Mouse (Mus musculus) limb, embryonic 10.5 days (tissue): ENCODE measurements around the gene Sec13. TPM values are rescaled to one million over a fixed set of nuclear protein-coding genes. Genes with fewer than 3 reads are reported as not detected.
"Not testable (repeated sequence)": the region's sequence is repeated elsewhere in the genome, so short reads cannot be mapped to it uniquely, and the experiment has no call there.

Experiments used
- DNase-seq: peaks from one replicate; pipeline ENCODE4 v3.0.0-alpha.2; 2017; ENCODE audit warnings: low spot score
- H3K27ac ChIP-seq: fragments of 300-500 bp; sonication (generic); 2 replicates; pipeline ENCODE4 v1.5.1; 2016; ENCODE audit warnings: mild to moderate bottlenecking
- H3K27me3 ChIP-seq: fragments of 300-500 bp; sonication (generic); 2 replicates; pipeline ENCODE4 v1.6.1; 2016; ENCODE audit warnings: low read depth, mild to moderate bottlenecking; ENCODE audit not compliant: poor library complexity, severe bottlenecking
- H3K36me3 ChIP-seq: fragments of 300-500 bp; sonication (generic); 2 replicates; pipeline ENCODE4 v1.6.1; 2016; ENCODE audit warnings: mild to moderate bottlenecking, moderate library complexity
- H3K4me1 ChIP-seq: fragments of 300-500 bp; sonication (generic); 2 replicates; pipeline ENCODE4 v1.6.1; 2016
- H3K4me3 ChIP-seq: fragments of 300-500 bp; sonication (generic); 2 replicates; pipeline ENCODE4 v1.5.1; 2016; ENCODE audit warnings: mild to moderate bottlenecking, moderate library complexity
- H3K9me3 ChIP-seq: fragments of 300-500 bp; sonication (generic); replicated peaks from 2 replicates; pipeline ENCODE4 v1.6.1; 2016; ENCODE audit warnings: mild to moderate bottlenecking
- WGBS: fragments of 180-500 bp; shearing (Covaris S2); methylation state at CpG from one replicate; pipeline ENCODE4 v1.1.7; 2016; 5-methylcytosine and 5-hydroxymethylcytosine counted together
- polyA plus RNA-seq: library from polyadenylated mRNA; unstranded; fragments of >200 nt; fragmentation: Nextera tagmentation; extraction: Ambion mirVana; gene quantifications from 2 replicates; pipeline ENCODE4 v1.2.1, GENCODE M21; 2016

Gene Sec13
- polyA plus RNA-seq, 1 experiment from 2014 or later, result 316 TPM

GRCm38 (mm10) chr6:113741425-113741824, 882 bp upstream of the Sec13 start:
- Histone ChIP-seq H3K36me3 (peaks cover 23% of the 10 kb centered on the region), H3K4me3 (no peak overlapping the region), H3K4me1 (peaks cover 16% of the 10 kb centered on the region), H3K27me3 (peaks cover 7% of the 10 kb centered on the region; the same call in 1 of the 2 replicates), H3K9me3 (no peaks in the 10 kb centered on the region), H3K27ac (no peak overlapping the region)
- WGBS, result 66% methylated on average over 2 of the region's 2 CpGs
- no peak for DNase-seq

DNA sequence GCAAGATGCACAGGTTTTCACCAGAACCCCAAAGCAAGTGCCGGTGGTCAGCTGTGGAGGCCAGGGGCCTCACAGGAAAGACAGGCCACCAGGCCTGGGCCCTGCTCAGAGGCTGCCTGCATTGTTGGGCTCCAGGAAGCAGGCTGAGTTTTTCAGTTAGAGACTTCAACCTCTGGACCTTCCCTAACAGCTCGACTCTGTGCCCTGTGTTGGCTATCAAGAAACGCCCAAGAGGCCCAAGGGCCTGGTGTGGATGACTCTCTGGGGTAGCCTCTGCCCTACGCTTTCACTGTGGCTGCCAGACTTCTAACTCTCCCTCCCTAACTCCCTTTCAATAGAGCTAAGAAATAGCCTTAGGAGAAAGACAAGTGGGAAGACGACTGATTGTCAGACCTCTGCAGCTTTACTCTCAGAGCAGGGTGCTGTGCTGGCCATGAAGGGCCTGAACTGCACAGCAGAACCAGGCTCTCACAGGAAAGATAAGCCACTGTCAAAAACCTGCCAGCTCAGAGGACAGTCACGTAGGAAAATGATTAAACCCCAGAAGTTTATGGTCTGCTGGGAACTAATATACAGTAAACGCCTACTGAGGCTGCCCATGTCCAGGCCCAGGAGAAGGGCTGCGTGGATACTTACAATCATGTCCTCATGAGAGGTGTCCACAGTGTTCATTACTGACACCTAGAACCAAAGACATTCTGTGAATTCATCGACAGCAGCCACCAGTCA, 3.1 kb downstream of the Sec13 start:
- no peaks in the 10 kb centered on the region for H3K27me3 ChIP-seq
- H3K36me3 ChIP-seq, result peaks cover 62% of the 10 kb centered on the region
- H3K27ac ChIP-seq, result no peak overlapping the region
- WGBS, result 92% methylated on average over 9 of the region's 9 CpGs
- H3K4me1 ChIP-seq, result peaks cover 16% of the 10 kb centered on the region
- H3K4me3 ChIP-seq, result no peak overlapping the region
- H3K9me3 ChIP-seq, result no peaks in the 10 kb centered on the region
- DNase-seq, result no peak

GRCm38 (mm10) chr6:113731296-113731695, 9.2 kb downstream of the Sec13 start:
- H3K4me3 ChIP-seq, result no peak overlapping the region
- 94% methylated on average over 3 of the region's 3 CpGs for whole genome bisulfite sequencing
- H3K36me3 ChIP-seq, result peaks cover 100% of the 10 kb centered on the region
- no peak overlapping the region for H3K27ac ChIP-seq
- H3K27me3 ChIP-seq, result no peaks in the 10 kb centered on the region
- H3K9me3 ChIP-seq, result no peaks in the 10 kb centered on the region
- H3K4me1 ChIP-seq, result no peaks in the 10 kb centered on the region
- no peak for DNase-seq

- WGBS, result 89% methylated on average over 7 of the region's 7 CpGs
- H3K4me1 ChIP-seq, result no peaks in the 10 kb centered on the region
- no peak overlapping the region for H3K27ac ChIP-seq
- no peaks in the 10 kb centered on the region for H3K9me3 ChIP-seq
- DNase-seq, result no peak
- H3K4me3 ChIP-seq, result no peak overlapping the region
- H3K36me3 ChIP-seq, result peaks cover 98% of the 10 kb centered on the region
- no peaks in the 10 kb centered on the region for H3K27me3 ChIP-seq
These were observed 12.4 kb downstream of the Sec13 start for GRCm38 (mm10) chr6:113728181-113728580.

GRCm38 (mm10) chr6:113721061-113721460, 19.5 kb downstream of the Sec13 start:
- DNase-seq, result no peak
- no peaks in the 10 kb centered on the region for H3K27me3 ChIP-seq
- WGBS, result 92% methylated on average over 4 of the region's 4 CpGs
- H3K4me3 ChIP-seq, result no peak overlapping the region
- no peaks in the 10 kb centered on the region for H3K4me1 ChIP-seq
- H3K27ac ChIP-seq, result no peak overlapping the region
- no peaks in the 10 kb centered on the region for H3K9me3 ChIP-seq
- peaks cover 96% of the 10 kb centered on the region for H3K36me3 ChIP-seq

DNA sequence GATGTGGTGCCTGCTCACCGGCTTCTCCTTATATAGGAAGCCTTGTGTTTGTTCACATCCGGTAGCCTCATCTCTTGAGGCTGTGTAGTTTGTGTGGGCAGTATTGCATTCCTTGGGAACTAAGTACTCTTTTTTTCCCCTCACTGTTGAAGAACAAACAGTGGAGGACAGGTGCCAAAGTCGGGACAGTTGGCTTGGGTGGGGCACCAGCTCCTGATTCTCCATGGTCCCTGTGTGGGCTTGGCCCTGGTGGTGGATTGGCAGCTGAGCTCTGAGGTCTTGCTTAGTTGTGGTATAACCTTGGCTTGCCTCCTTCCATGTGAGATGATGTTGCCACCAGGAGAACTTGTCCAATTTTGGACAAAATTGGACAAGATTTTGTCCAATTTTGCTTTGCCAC, 20.7 kb downstream of the Sec13 start, which contains the start of gene Ghrl:
TSS of gene Ghrl (minus strand) at position 3 of the 400 bp plus-strand sequence.
- H3K36me3 ChIP-seq, result peaks cover 98% of the 10 kb centered on the region
- no peak within 1 kb of the TSS for H3K4me3 ChIP-seq
- 92% methylated on average over 3 of the region's 3 CpGs for WGBS

DNA sequence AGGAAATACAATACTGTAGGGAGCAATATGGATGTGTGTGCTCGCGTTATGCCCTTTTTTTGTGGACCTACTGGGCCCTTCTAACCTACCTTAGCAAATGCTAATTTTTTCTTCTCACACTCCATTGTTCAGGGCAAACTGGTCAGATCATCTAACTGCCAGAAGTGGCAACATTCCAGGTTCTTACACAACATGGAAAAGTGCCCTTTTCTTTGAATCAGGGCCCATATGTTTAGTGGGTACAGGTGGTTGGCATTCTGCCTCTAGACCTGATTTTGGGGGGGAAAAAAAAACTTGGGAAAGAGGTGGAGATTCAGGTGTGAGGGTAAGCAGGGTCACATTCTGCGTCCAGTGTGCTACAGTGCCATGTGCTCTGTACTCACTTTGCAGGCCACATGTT, 23.0 kb downstream of the Sec13 start:
- Histone ChIP-seq H3K4me3 (no peak overlapping the region), H3K36me3 (peaks cover 97% of the 10 kb centered on the region)
- 94% methylated on average over 3 of the region's 3 CpGs for WGBS

More for the DNA sequence above, 20.7 kb downstream of the Sec13 start, which contains the start of gene Ghrl:
- no peaks in the 10 kb centered on the region for H3K27me3 ChIP-seq
- H3K4me1 ChIP-seq, result no peaks in the 10 kb centered on the region
- no peak within 1 kb of the TSS for H3K27ac ChIP-seq
- DNase-seq, result no peak
- no peaks in the 10 kb centered on the region for H3K9me3 ChIP-seq

DNA sequence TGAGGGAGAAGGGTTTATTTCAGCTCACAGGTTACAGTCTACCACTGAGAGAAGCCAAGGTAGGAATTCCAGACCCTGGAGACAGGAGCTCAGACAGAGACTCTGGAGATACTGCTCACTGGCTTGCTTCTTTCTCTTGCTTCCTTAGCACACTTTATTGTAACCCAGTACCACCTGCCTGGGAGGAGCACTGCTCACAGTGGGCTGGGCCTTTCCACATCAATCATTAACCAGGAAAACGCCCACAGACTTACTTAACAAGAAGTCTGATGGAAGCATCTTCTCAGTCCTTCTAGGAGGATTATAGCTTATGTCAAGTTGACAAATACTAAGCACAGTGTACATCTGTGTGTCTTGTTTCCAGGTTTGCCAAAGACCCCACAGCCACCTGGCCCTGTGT, 25.7 kb downstream of the Sec13 start:
- 82% methylated on average over 1 of the region's 1 CpGs for WGBS
- H3K4me3 ChIP-seq, result no peak overlapping the region

More for the DNA sequence above, 23.0 kb downstream of the Sec13 start:
- Histone ChIP-seq H3K27me3 (no peaks in the 10 kb centered on the region), H3K9me3 (no peaks in the 10 kb centered on the region), H3K4me1 (no peaks in the 10 kb centered on the region), H3K27ac (no peak overlapping the region)
- no peak for DNase-seq

GRCm38 (mm10) chr6:113714276-113714675, 26.3 kb downstream of the Sec13 start:
- H3K4me3 ChIP-seq, result no peak overlapping the region
- DNase-seq, result no peak
- H3K9me3 ChIP-seq, result no peaks in the 10 kb centered on the region
- no peak overlapping the region for H3K27ac ChIP-seq
- peaks cover 99% of the 10 kb centered on the region for H3K36me3 ChIP-seq
- H3K27me3 ChIP-seq, result no peaks in the 10 kb centered on the region
- H3K4me1 ChIP-seq, result no peaks in the 10 kb centered on the region
- 93% methylated on average over 2 of the region's 2 CpGs for WGBS

More for the DNA sequence above, 25.7 kb downstream of the Sec13 start:
- no peak for DNase-seq
- Histone ChIP-seq H3K36me3 (peaks cover 99% of the 10 kb centered on the region), H3K9me3 (no peaks in the 10 kb centered on the region), H3K27me3 (no peaks in the 10 kb centered on the region), H3K4me1 (no peaks in the 10 kb centered on the region), H3K27ac (no peak overlapping the region)

- H3K27me3 ChIP-seq, H3K4me1 ChIP-seq, H3K27ac ChIP-seq, H3K4me3 ChIP-seq, DNase-seq, H3K9me3 ChIP-seq: not testable (repeated sequence)
- peaks cover 99% of the 10 kb centered on the region for H3K36me3 ChIP-seq
- 96% methylated on average over 5 of the region's 5 CpGs for WGBS
These were observed 27.2 kb downstream of the Sec13 start for GRCm38 (mm10) chr6:113713389-113713788.

DNA sequence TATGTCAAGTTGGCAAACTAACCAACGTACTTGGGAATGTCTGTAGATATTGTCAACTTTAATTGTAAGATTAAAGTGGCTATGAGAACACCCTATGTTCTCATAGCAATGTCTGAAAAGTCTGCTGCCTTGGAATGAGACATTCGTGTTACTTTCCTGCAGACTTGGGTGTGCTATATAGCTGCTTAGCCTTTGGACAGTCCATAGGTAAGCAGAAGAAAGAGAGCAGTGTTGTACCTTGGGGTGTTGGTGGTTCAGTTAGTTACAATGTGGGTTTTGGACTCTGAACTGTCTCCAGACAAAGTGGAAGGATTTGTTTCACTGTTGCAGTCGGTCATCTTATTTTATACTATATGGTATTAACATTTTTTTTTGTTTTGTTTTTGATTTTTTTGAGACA, 27.8 kb downstream of the Sec13 start:
- Histone ChIP-seq H3K9me3 (no peaks in the 10 kb centered on the region), H3K4me1 (no peaks in the 10 kb centered on the region), H3K36me3 (peaks cover 99% of the 10 kb centered on the region), H3K4me3 (no peak overlapping the region), H3K27ac (no peak overlapping the region), H3K27me3 (no peaks in the 10 kb centered on the region)
- DNase-seq, result no peak
- WGBS, result 95% methylated on average over 3 of the region's 3 CpGs

DNA sequence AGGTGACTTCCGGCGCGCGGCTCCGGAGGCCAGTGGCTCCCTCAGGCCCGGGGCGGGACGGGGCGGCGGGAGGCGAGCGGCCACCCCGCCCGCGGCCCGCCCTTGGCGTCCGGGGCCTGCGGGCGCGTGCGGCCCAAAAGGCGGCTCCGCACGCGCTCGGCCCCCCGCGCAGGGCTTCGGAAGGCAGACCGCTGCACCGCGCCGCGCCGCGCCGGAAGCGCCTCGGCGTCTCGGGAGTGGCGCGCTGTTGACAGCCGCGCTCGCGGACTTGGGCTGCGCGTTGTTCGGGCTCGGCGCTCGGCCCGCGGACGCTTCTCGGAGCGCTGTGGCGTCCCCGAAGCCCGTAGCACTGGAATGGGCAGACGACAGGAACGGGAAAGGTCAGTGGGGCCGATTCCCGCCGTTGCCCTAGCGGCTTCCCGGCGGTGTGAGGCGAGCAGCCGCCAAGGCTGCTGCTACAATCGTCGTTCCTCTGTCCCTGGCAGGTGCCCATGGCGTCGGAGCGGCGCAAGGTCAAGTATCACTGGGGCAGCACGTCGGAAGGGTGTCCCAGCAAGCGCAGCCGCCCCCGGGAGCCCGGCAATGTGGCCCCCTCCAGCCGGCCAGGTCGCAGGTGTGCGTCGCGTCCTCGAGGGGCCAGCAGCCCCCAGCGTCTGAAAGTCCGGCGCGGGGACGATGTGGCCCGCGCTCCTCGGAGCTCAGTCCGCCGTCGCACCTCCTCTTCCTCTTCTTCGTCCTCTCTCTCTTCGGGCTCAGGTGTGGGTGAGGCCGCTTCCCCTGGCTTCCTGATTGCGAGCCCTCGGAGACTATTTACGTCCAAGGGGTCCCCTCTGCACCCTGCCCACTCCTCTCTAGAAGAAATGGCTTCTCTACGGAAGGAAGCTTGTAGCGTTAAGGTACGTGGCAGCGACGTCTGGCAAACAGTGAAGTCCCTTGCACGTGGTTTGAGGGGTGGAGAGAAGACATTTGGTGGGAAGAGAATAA, 43.0 kb downstream of the Sec13 start:
- peak; percentile 66 for DNase-seq
- no peaks in the 10 kb centered on the region for H3K9me3 ChIP-seq
- peaks cover 47% of the 10 kb centered on the region for H3K36me3 ChIP-seq
- peak overlapping the region; percentile 93 for H3K4me3 ChIP-seq
- peaks cover 46% of the 10 kb centered on the region for H3K4me1 ChIP-seq
- no peaks in the 10 kb centered on the region for H3K27me3 ChIP-seq
- 1% methylated on average over 109 of the region's 113 CpGs for WGBS
- H3K27ac ChIP-seq, result peak overlapping the region; percentile 91
